Mouse (Mus musculus): Measurements from ENCODE around the gene Naa10.

DNA sequence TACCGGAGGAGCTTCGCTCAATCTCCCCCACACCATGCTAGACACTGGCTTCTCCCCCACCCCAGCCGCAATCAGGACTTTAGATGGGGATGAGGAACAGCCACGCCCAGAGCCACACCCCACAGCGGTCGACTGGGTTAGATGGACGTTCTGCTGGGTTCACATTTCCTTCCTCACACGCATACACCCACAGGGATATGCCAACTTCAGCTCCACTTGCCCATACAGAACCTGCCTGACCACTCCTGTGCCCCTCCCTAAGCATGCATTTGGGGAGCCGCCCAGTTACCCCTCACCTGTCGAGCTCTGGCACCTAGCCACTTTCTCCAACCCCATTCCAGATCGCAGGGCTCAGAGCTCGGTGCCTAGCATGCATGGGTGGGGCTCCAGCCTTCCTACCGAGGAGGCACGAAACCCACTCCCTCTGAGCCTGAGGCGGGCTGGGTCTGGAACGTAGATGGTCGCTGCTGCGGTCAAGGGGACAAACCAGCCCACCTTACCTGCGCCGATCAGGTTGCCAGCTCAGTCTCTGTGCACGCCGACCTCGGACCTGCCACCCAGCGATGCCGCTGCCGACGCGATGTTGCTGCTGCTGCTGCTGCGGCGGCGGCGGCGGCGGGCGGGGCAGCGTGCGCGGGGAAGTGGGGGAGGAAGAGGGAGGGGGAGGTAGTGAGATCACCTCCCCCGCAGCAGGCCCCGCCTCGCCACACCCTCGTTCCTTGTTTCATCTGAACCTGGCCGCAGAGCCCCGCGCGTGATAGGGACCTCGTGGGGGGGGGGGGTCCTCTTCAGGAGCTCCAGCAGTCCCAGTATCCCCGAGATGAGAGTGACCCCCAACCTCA is 41.3 kb downstream of the Naa10 start:
- no peak for TF ChIP-seq CTCF (IDR thresholded peaks at IDR 0.05; ENCODE audit: low read depth)
- no peak for TF ChIP-seq EP300 (IDR thresholded peaks at IDR 0.05; ENCODE audit: low read depth)
